Mouse (Mus musculus) layer of hippocampus, adult 11-12 months (tissue): ENCODE measurements at regions not wholly inside any gene's neighbourhood (a gene's known extent, or its start where the extent isn't known, plus 50 kb on each side); places are given as distances from the start of the nearest gene placed in this dataset.
A peak's percentile ranks its signal among the peaks of the same experiment; 100 is the strongest.

ENCODE experiments used
- DNase-seq: peaks from one replicate; pipeline ENCODE4 v3.0.0; 2022; ENCODE audit warnings: low spot score

DNA sequence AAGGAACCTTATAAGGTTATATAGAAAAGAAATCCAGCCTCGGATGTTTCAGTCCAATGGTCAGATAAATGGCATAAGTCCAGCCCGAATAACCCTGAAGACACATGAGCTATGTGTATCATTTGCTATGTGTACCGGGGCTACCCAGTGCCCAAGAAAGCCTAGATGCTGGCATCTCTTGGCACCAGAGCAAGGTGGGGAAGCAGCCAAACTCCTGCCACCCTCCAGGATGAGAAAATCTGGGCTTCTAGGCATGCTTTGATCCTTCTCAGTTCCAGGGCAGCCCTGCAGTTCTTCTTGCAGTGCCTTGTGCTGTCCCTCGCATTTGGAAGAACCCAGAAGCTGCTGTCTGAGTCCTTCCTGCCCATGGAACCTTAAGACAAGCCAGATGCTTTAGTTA, 149.8 kb upstream of the Ncam1 start:
- DNase-seq: no peak

GRCm38 (mm10) chr9:49946857-49947256, 148.1 kb upstream of the Ncam1 start:
- no peak for DNase-seq

DNA sequence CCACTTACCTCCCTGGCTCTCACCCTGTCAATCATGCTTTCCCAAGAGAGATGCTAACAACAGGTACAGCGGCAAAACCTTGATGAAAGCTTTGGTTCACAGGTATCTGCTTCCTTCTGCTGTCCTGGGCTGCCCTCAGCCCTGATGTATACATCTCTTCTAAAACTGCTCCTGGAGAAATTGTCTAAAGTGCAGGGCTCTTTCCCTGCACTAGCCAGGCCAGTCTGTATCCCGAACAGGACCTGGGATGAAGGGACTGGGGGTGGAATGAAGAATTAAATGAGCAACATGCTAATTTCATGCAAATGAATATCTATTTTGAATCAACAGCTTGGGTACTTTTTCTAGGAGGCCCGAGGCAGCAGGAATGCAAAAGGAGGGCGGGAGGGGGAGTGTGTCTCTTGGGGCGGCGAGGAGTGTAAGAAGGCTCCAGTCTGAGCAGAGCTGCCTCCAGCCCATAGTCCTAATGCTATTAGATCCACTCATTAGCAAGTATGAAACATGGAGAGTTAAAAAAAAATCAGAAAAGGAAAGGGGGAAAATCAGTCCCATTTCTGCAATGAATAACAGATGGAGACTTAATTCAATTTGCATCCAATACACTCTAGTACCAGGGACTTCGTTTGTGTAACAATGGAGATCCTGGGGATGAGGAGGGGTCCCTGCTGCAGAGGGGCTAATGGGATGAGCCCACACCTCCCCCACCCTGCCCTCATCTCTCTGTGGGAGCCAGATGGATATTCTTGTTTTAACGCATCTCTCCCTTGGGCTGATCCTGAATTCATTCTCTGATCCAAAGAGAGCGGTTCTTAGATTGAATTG, 137.0 kb upstream of the Ncam1 start:
- DNase-seq: no peak

GRCm38 (mm10) chr9:49928041-49928656, 129.4 kb upstream of the Ncam1 start:
- no peak for DNase-seq

- DNase-seq: no peak
These were observed 128.6 kb upstream of the Ncam1 start for GRCm38 (mm10) chr9:49927281-49927680.

- no peak for DNase-seq
These were observed 127.1 kb upstream of the Ncam1 start for GRCm38 (mm10) chr9:49925796-49926195.

DNA sequence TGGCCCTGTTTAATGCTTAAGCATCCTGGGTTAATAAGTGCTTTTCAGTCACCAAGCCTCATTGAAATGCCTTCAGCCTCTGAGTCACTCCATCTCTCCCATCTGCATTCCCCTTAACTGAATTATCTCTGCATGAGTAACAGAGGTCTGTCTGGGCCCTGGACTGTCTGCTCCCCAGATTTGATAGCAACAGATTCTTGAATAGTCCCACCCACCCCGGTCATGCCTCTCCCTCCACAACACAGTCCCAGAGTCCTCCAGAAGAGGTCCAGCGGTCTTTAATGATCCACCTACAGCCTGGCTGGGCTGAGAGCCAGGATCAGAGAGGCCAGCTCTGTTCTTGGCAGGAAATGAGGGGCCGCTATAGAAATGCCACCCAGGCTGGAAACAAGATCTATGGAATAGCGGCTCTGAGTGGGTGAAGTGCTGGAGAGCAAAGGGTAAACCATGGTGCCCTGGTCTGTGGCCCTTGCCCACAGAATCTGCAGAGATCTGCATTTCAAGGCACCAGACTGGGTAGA, 125.3 kb upstream of the Ncam1 start:
- no peak for DNase-seq

- no peak for DNase-seq
These were observed 124.0 kb upstream of the Ncam1 start for GRCm38 (mm10) chr9:49922770-49923169.

DNA sequence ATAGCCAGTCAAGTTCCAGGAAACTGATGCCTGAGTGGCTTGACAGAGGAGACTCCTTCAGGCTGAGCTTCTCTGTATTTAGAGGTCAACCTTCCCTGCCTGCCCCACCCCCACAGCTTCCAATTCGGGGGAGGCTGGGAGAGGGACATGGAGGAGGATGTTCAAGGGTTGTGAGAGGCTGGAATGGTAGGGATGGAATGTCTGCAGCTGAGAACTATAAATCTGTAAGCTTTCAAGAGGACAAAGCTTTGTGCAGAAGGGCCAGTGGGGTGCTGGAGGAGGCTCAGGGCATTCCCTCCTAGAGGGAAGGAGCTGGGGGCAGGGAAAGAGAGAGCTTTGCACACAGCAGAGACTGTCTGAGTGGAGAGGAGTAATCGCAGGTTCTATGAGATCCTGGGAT, 123.4 kb upstream of the Ncam1 start:
- DNase-seq: no peak

DNA sequence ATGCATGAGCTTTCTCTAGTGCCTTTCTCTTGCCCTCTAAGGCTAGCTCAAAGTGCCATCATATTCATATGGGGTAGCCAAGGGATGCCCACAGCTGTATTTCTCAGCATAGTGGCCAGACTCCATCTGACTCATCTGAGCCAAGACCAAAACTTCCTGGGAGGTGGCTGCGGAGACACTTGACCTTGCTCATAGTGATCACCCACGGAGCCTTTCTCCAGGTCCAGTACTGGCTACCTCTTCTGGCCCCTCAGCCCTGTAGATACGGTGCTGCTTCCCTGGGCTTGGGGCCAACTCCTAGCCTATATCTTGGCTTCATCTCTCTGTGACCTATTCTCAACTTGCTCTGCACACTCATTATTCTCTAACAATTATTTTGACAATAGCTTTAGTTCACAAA, 122.6 kb upstream of the Ncam1 start:
- no peak for DNase-seq

GRCm38 (mm10) chr9:49915046-49915719, 116.5 kb upstream of the Ncam1 start:
- DNase-seq: peak; percentile 73

GRCm38 (mm10) chr9:49913677-49914076, 115.0 kb upstream of the Ncam1 start:
- DNase-seq: no peak

DNA sequence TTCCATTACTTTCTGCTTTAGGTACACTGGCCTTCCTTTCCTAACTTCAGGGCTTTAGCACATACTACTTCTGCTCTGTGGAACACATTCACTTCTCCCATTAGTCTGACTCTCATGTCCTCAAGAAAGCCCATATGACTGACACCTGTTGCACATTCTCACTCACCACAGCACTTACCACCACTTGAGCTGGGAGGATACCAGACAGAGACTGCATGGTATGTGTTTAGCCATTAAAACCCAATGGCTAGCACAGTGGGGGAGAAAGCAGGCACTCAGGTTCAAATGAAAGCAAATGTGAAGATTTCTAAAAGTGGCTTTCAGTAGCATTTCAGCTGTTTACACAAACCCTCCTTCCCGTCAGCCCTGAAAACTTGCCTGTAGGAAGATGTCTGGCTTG, 113.6 kb upstream of the Ncam1 start:
- no peak for DNase-seq

- DNase-seq: no peak
These were observed 107.6 kb upstream of the Ncam1 start for GRCm38 (mm10) chr9:49906306-49906705.

- no peak for DNase-seq
These were observed 107.0 kb upstream of the Ncam1 start for GRCm38 (mm10) chr9:49905703-49906102.

DNA sequence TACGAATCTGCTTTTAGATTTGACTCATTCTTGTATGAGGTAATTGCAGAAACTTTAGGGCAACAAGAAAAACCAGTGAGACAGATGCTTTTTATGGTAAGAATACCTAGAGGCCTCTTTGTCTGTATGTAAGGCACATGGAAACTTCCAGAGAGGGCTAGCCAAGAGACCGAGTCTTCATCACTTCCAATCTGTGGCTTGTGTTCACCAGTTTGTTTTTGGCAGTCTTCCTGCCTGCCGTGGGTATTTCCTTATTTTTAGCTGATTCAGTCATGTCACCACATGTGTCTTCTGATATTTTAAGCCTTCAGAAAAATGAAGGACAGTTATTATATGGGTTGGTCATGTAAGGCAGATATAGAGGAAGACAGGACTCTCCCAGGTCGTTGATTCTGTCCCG, 100.2 kb upstream of the Ncam1 start:
- peak; percentile 38 for DNase-seq

- no peak for DNase-seq
These were observed 86.0 kb upstream of the Ncam1 start for GRCm38 (mm10) chr9:49884516-49885343.

DNA sequence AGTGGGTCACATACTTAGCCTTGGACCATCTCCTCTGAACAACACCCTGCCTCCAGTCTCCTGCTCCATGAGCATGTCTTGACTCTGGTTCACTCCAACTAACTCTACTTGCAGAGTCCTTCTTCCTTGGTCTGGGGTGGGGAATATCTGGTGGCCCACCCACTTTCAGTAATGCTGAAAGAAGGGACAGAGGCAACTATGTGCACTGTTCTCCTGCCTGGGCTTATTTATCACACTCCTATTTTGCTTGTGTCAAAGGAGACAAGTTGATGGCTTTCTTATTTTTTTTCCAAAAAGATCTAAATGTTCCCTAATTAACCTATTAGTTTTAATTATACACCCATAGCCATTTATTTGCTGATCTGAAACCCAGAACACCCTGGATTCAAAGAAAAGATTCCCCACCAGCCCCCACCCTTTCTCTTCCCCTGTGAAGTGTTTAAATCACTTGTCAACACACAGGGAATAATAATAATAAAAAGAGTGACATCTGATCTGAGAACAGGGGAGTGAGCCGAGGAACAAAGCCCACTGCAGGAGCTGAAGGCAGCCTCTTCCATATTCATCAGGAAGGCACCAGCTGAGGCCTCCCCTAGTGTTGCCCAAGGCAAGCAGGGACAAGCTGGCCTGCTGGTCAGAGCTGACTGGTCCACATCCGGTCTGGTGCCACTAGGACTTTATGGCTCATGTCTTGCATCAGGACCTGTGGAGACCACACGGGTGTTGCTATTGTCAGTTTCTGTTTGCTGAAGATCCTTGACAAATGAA, 80.8 kb upstream of the Ncam1 start:
- DNase-seq: no peak

DNA sequence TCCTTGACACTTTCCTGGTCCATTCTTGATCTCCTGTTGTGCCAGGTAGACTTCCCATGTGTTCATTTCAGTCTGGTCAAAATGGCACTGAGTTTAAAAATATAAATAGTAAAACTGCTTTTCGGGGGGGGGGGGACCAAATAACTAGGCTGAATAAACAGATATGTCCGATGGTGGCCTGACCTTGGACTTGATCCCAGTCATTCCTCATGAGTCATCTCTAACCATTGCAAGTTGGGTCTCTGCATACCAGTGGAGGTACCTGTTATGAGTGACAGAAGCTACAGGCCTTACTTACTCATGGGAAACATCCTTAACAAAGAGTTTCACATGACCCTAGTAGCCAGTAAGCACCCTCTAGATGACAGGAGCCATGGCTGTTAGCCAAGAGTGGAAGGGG, 76.2 kb upstream of the Ncam1 start:
- no peak for DNase-seq

DNA sequence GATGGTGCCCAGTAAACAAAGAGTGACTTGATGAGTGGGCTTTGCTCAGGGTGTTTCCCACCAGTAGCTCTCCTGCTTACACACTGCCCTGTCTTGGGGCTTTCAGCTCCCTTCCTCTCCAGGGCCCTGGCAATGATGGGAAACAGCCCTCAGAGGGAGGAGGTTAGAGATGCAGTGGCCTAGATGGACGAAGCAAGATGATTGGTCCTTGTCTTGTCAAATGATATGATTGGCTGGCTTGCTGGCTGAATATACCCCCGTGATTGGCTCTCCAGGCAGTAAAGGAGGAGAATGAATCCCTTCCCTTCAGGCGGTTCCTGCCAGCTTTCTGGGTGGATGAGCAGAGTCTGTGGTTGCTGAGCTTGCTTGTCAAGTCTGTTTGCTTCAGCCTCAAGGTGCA, 74.8 kb upstream of the Ncam1 start:
- peak; percentile 81 for DNase-seq

DNA sequence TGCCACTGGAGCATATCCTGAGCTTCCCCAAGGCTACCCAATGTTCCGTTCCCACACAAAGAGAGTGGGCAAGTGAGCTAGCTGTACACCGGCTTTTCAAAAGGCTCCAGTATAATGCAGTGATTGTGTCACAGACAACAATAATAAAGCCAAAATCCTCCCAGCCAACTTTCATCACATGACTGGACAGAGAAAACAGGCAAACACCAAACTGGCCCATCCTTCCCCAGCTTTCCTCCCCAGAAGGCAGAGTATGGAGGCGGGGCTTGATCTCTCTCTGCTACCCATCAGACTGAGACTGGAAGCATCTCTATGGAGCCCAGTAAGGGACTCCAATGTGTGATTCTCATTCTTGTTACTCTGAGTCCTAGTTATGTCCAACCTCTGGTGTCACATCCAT, 52.8 kb upstream of the Ncam1 start:
- DNase-seq: peak; percentile 61
